Mouse (Mus musculus): ENCODE data around the gene Ostn.

GRCm38 (mm10) chr16:27348359-27348758, 41.1 kb downstream of the Ostn start:
- TF ChIP-seq POLR2A (IDR thresholded peaks at IDR 0.05; ENCODE audit: borderline replicate concordance, extremely low read depth, insufficient read depth, insufficient read length, poor library complexity, severe bottlenecking) (no peak), CTCF (IDR thresholded peaks at IDR 0.05; ENCODE audit: borderline replicate concordance, extremely low read depth, insufficient read depth, insufficient read length) (no peak)

Data from brain, embryonic 14.5 days (tissue).